Mouse (Mus musculus) monocyte, adult 2 months (primary cell): ENCODE measurements at regions not wholly inside any gene's neighbourhood (a gene's known extent, or its start where the extent isn't known, plus 50 kb on each side); places are given as distances from the start of the nearest gene placed in this dataset.
"Not testable (repeated sequence)": the region's sequence is repeated elsewhere in the genome, so short reads cannot be mapped to it uniquely, and the experiment has no call there.

Experiments
- DNase-seq, 2 experiments: peaks; one replicate each; pipeline ENCODE4 v3.0.0; 2022; ENCODE audit warnings: low spot score in 2 of 2, low read depth in 1 of 2

DNA sequence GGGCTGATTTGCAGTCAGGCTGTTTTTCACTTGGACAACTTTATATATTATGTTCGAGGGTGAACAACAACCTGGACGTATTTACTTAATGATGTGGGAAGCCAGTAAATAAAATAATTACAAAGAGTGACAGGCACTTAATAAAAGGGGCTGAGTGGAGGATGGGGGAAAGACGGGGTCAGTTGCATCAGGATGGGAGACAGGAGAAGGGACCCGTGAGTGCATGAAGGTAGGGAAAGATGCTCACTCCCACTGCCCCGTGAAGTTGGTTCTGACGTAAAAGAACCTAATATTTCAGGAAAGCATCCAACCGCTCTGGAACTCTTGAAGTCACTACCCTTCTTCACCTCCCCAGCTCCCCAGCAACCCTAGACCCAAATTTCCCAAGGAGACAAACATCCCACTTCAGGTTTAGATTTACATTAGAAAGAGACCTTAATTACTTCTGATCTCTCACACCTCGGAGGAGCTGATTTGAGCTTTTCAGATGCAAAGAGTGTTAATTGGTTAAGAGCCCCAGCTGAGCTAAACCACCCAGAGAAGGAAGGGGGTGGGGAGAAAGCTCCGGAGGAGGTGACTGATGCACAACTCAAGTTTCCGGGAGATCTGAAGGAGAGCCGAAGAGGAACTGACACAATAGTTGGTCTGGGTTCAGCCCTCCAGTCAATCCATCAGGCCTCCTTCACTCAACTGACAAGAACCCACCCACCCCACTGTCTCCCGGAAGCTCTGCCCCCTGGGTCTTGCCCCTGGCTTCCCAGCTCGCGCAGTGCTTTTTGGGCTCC, 121.9 kb upstream of the Shb start:
- no peak for DNase-seq

- no peak for DNase-seq
These were observed 116.8 kb upstream of the Shb start for GRCm38 (mm10) chr4:45648884-45649577.

- DNase-seq = no peak
These were observed 115.2 kb upstream of the Shb start for GRCm38 (mm10) chr4:45647514-45647913.

GRCm38 (mm10) chr4:45642604-45643003, 110.3 kb upstream of the Shb start:
- no peak for DNase-seq

DNA sequence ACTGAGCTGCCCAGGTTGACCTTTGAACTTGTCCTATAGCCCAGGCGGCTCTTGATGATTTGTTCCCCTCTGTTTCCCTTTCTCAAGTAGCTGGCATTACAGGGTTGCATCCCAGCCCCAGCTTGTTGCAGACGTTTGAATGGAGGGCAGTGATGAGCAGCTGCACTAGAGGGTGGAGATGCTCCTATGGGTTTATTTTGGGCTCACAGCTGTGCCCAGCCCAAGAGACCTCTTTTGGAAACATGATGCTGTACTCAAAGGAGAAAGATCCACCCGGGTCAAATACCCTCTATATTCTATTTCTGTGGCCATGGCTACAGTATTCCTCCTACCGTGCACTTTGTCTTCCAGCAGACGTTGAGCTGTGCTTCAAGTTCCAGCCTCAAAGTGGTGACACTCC, 109.0 kb upstream of the Shb start:
- no peak for DNase-seq

- DNase-seq = no peak
These were observed 108.4 kb upstream of the Shb start for GRCm38 (mm10) chr4:45640713-45641112.

DNA sequence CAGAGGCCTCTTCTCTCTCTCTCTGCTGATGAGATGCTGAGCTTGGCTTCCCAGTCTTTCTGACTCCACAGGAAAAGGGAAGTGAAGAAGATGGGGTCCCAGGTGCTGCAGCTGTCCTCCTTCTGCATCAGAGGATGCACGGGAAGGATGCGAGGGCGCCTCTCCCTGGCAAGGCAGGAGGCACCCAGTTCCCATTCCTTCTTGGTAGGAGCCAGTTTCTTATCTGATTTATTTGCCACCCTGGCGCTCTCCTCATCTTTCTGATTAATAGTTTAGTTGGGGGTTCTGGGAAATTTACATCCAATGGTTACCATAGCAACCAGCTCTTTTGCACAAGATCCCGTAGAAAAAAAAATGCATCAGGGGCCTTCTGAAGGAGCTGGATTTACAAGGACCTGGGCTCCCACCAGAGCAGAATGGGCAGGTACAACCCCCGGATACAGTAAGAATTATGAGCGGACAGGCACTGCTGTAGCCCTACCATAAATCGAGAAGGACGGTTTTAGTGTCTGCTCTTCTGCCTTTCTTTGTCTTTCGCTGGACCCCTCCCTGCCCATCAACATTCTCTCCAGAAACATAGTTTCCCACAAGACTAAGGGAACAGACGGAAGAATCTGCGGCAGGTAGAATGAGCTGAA, 107.2 kb upstream of the Shb start:
- no peak for DNase-seq

GRCm38 (mm10) chr4:45638411-45638810, 106.1 kb upstream of the Shb start:
- no peak for DNase-seq

DNA sequence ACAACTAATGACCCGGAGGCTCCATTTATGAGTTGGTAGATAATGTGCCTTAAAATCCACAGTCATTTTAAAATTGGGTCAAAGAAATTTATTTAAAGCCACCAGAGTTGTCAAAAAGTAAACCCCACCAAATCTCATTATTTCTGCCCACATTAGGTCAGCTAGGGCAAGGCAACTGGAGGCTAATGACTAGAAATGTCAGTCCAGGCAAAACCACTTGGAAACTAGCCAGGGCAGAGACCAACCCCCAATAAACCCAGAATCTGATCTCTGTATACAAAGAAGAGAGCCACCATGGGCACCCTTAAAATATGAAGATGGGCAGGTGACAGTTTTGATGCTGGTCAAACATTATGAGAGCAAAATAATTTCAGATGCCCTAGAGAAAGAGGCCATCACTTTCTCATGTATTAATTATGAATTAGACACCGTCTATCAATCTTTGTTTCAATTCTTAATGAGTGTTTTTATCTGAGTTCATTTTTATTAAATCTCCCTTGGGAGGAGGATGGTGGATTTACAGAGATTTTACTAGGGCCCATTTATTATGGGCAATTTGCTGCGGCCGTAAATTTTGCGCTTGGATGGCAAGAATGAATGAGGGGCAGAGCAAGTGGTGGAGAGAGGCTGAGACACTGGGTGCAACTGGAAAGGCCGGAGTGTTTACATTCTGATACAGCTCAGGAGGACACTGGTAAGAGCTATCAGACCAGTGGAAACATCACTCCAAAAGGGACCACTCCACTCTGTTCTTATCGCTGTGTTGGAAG, 99.2 kb upstream of the Shb start:
- no peak for DNase-seq

DNA sequence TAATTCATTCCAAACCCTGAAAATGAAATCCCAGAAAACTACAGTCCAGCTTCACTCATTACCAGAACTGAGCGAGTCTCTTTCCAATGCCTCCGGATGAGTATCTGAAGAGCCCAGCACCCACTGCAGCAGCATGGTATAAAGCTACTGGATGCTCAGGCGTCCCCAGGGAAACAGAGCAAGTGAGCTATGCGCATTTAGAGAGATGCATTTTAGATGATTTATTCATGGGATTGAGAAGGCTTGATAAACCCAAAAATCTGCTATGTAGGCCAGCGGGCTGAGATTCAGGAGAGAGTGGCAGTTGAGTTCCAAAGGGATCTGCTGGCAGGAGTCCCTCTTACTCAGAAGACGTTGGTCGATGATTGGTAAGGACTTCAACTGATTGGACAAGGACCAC, 93.4 kb upstream of the Shb start:
- no peak for DNase-seq

DNA sequence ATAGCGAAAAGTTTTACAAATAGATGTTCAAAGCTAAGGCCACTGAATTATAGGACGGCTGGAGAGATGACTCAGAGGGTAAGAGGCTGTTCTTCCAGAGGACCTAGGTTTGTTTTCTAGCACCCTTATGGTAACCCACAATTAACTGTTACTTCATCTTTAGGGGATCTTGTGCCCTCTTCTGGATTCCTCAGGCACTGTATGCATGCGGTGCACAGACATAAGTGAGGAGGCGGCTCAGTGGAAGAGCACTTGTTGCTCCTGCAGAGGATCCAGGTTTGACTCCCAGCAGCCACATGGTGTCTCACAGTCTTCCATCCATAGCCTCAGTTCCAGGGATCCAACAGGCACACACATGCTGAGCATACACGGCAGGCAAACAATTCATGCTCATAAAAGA, 89.7 kb upstream of the Shb start:
- DNase-seq = no peak

GRCm38 (mm10) chr4:45617126-45617525, 84.9 kb upstream of the Shb start:
- DNase-seq = no peak

- DNase-seq = not testable (repeated sequence)
These were observed 81.2 kb upstream of the Shb start for GRCm38 (mm10) chr4:45613498-45613897.

DNA sequence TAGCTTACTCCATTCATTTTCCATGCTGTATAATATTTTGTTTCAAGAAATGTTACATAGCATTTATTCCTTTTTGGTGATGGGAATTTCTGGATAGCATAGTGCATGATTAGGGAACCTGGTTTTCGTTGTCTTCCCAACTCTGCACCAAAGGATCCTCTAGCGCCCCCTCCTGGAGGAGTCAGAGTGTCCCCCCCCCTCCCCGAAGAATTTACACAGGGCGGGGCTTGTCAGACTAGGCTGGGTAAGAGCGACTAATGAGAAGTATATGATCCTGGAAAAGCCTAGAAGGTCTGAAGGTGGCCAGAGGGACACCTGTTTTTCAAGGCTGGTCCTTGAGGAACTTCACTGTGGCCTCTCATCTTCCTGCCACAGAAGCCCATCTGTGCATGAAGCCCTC, 79.9 kb upstream of the Shb start:
- DNase-seq = peak in 1 of 2 experiments; percentile 14

GRCm38 (mm10) chr4:45610937-45611336, 78.7 kb upstream of the Shb start:
- DNase-seq = no peak

DNA sequence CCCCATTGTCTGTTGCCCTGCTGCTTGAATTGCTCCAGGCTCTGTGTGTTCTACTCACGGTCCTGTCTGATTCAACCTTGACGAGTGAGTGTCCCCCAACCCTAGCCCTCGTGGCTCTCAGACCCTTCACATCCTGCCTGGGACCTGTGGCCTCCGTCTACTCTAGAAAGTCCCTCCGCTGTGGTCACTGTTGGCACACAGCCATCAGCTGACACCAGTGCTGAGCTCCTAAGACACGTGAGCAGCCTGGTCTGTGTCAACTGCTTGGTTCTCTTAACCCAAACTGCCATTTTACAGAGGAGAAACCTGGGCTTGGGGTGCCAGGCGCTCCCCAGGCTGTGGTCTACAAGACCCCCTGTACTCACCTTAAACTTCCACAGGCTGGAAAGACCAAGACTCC, 74.3 kb upstream of the Shb start:
- no peak for DNase-seq

DNA sequence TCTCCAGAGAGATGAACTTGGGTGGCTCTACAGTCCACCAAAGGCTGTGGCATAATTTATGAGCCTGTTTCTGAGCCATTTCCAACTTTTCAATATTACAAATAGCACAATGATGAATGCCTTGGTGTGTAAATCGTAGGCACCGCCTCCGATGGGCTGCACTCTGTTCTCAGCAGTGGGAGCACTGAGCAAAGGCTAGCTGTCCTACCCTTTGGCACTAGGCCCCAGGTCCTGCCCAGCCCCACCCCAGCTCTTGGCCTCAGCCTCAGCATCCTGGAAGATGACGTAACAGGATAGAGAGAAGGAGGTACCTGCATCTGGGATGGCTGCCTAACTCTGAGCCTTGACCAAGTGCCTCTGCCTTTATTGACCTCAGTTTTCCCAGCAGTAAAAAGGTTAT, 73.4 kb upstream of the Shb start:
- DNase-seq = no peak

GRCm38 (mm10) chr4:45604271-45604800, 72.1 kb upstream of the Shb start:
- no peak for DNase-seq

GRCm38 (mm10) chr4:45600520-45600919, 68.2 kb upstream of the Shb start:
- DNase-seq = no peak

- DNase-seq = no peak
These were observed 61.2 kb upstream of the Shb start for GRCm38 (mm10) chr4:45593435-45593991.

DNA sequence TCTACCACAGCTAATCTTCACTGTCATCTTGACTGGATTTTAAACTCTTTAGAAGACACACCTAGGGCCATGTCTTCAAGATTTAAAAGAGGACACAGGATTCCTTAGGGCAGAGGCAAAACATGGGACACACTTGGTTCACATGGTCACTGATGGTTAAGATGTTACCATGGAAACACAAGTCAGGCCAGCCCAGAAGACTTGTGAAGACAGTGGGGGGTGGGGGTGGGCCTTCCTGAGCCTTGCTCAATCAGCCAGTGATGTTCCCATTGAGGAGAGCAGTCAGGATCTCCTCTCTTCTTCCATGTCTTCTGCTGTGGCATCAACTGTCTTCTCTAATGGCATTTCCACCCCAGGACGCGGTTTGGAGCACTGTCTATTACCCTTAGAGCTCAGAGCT, 60.5 kb upstream of the Shb start:
- DNase-seq = no peak
